Mouse (Mus musculus): Measurements from ENCODE around the gene Cacna1b.

- TF ChIP-seq CTCF (IDR thresholded peaks at IDR 0.05; ENCODE audit: borderline replicate concordance, extremely low read depth, insufficient read depth, insufficient read length) = no peak
- TF ChIP-seq POLR2A (IDR thresholded peaks at IDR 0.05; ENCODE audit: borderline replicate concordance, extremely low read depth, insufficient read depth, insufficient read length, poor library complexity, severe bottlenecking) = no peak
Measured at GRCm38 (mm10) chr2:24697281-24697980, 65.5 kb downstream of the Cacna1b start.
